Mouse (Mus musculus): ENCODE measurements around the gene Rab8b. TPM values are rescaled to one million over a fixed set of nuclear protein-coding genes. Genes with fewer than 3 reads are reported as not detected.

The Rab8b gene
- 28.8 and 30.4 TPM in 2 replicates for polyA plus RNA-seq (2015; fragmentation: Nextera tagmentation; extraction: Ambion mirVana)

- Histone ChIP-seq H3K4me3 (ENCODE audit: low read length) (peak within 1 kb of the TSS; percentile 90), H3K27me3 (ENCODE audit: control insufficient read depth, insufficient read depth, low read depth, low read length) (no peaks in the 10 kb centered on the region), H3K9me3 (ENCODE audit: control insufficient read depth, low read length) (no peaks in the 10 kb centered on the region), H3K4me1 (replicated peaks; ENCODE audit: control insufficient read depth, insufficient read depth, low read length) (peaks cover 21% of the 10 kb centered on the region), H3K36me3 (ENCODE audit: control insufficient read depth, insufficient read depth, low read length) (no peaks in the 10 kb centered on the region), H3K27ac (ENCODE audit: low read length) (peak within 1 kb of the TSS; percentile 92), H3K4me2 (ENCODE audit: low read depth, low read length) (peak within 1 kb of the TSS; percentile 88), H3K9ac (ENCODE audit: low read length) (peak within 1 kb of the TSS; percentile 90)
- peak; percentile 99 for ATAC-seq (ENCODE audit: low read depth)
- under 1% methylated on average over 49 of the region's 49 CpGs for WGBS
These were observed at the start of gene Rab8b for GRCm38 (mm10) chr9:66919382-66919971. Gene Rab8b (minus strand): TSS chr9:66919687.

DNA sequence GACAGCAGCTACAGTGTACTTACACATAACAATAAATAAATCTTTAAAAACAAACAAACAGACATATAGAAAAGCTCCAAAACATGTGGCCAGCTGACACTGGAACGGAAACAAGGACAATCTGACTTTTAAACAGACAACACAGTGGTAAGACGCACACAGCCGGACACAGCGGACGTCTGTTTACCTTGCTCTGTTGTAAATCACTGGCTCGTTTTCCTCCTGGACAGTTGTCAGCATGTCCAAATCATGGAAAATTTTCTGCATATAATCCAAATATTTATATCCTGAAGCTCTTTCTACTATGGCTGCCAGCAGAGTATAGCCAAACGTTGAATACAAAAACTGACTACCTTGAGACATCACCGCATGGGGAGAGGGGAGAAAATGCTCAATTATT is 48.0 kb upstream of the Rab8b start:
- Histone ChIP-seq H3K4me3 (ENCODE audit: low read length) (no peak overlapping the region), H3K27ac (ENCODE audit: low read length) (no peak overlapping the region)
- 58% methylated on average over 8 of the region's 8 CpGs for WGBS

DNA sequence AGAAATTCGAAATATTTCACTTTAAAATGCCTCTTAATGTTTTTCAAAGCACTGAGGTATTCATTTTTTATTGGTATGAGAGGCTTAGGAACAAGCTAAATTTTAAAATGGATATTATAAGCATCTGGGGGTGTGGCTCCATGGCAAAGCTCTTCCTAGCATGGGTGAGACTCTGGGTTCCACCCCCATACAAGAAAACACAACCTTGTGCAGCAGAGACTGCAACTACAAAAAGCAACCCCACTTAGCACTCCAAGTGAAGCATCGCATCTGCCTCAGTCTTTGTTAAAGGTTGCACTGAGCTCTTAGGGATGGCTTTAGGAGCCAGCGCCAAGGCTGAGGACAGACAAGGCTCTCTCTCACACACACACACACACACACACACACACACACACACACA is 42.0 kb upstream of the Rab8b start:
- no peak overlapping the region for H3K9ac ChIP-seq (ENCODE audit: low read length)
- H3K4me2 ChIP-seq (ENCODE audit: low read depth, low read length), result no peak overlapping the region
- H3K4me1 ChIP-seq (replicated peaks; ENCODE audit: control insufficient read depth, insufficient read depth, low read length), result no peaks in the 10 kb centered on the region
- no peak for ATAC-seq (ENCODE audit: low read depth)
- H3K27ac ChIP-seq (ENCODE audit: low read length), result no peak overlapping the region
- H3K27me3 ChIP-seq (ENCODE audit: control insufficient read depth, insufficient read depth, low read depth, low read length), result no peaks in the 10 kb centered on the region
- no peak overlapping the region for H3K4me3 ChIP-seq (ENCODE audit: low read length)
- H3K36me3 ChIP-seq (ENCODE audit: control insufficient read depth, insufficient read depth, low read length), result no peaks in the 10 kb centered on the region
- H3K9me3 ChIP-seq (ENCODE audit: control insufficient read depth, low read length), result no peaks in the 10 kb centered on the region
- 62% methylated on average over 3 of the region's 3 CpGs for WGBS

More for the DNA sequence above, 48.0 kb upstream of the Rab8b start:
- Histone ChIP-seq H3K9me3 (ENCODE audit: control insufficient read depth, low read length) (no peaks in the 10 kb centered on the region), H3K4me2 (ENCODE audit: low read depth, low read length) (no peak overlapping the region), H3K36me3 (ENCODE audit: control insufficient read depth, insufficient read depth, low read length) (peaks cover 11% of the 10 kb centered on the region), H3K4me1 (replicated peaks; ENCODE audit: control insufficient read depth, insufficient read depth, low read length) (no peaks in the 10 kb centered on the region), H3K27me3 (ENCODE audit: control insufficient read depth, insufficient read depth, low read depth, low read length) (no peaks in the 10 kb centered on the region), H3K9ac (ENCODE audit: low read length) (no peak overlapping the region)
- ATAC-seq (ENCODE audit: low read depth), result no peak; the same call in 1 of the 2 replicates

GRCm38 (mm10) chr9:66957451-66957850 is 38.0 kb upstream of the Rab8b start:
- no peak overlapping the region for H3K4me2 ChIP-seq (ENCODE audit: low read depth, low read length)
- H3K27ac ChIP-seq (ENCODE audit: low read length), result no peak overlapping the region
- H3K9ac ChIP-seq (ENCODE audit: low read length), result no peak overlapping the region
- no peak for ATAC-seq (ENCODE audit: low read depth)
- no peaks in the 10 kb centered on the region for H3K36me3 ChIP-seq (ENCODE audit: control insufficient read depth, insufficient read depth, low read length)
- WGBS, result 90% methylated on average over 3 of the region's 3 CpGs
- no peaks in the 10 kb centered on the region for H3K9me3 ChIP-seq (ENCODE audit: control insufficient read depth, low read length)
- no peaks in the 10 kb centered on the region for H3K4me1 ChIP-seq (replicated peaks; ENCODE audit: control insufficient read depth, insufficient read depth, low read length)
- no peak overlapping the region for H3K4me3 ChIP-seq (ENCODE audit: low read length)
- no peaks in the 10 kb centered on the region for H3K27me3 ChIP-seq (ENCODE audit: control insufficient read depth, insufficient read depth, low read depth, low read length)

GRCm38 (mm10) chr9:66952886-66953285 is 33.4 kb upstream of the Rab8b start:
- Histone ChIP-seq H3K4me2 (ENCODE audit: low read depth, low read length) (no peak overlapping the region), H3K36me3 (ENCODE audit: control insufficient read depth, insufficient read depth, low read length) (peaks cover 3% of the 10 kb centered on the region), H3K27me3 (ENCODE audit: control insufficient read depth, insufficient read depth, low read depth, low read length) (no peaks in the 10 kb centered on the region), H3K27ac (ENCODE audit: low read length) (no peak overlapping the region), H3K9ac (ENCODE audit: low read length) (no peak overlapping the region), H3K4me3 (ENCODE audit: low read length) (no peak overlapping the region), H3K4me1 (replicated peaks; ENCODE audit: control insufficient read depth, insufficient read depth, low read length) (no peaks in the 10 kb centered on the region), H3K9me3 (ENCODE audit: control insufficient read depth, low read length) (no peaks in the 10 kb centered on the region)
- WGBS, result 63% methylated on average over 2 of the region's 2 CpGs
- ATAC-seq (ENCODE audit: low read depth), result no peak

- H3K27me3 ChIP-seq (ENCODE audit: control insufficient read depth, insufficient read depth, low read depth, low read length), result no peaks in the 10 kb centered on the region
- H3K4me2 ChIP-seq (ENCODE audit: low read depth, low read length), result no peak overlapping the region
- ATAC-seq (ENCODE audit: low read depth), result no peak
- peaks cover 3% of the 10 kb centered on the region for H3K36me3 ChIP-seq (ENCODE audit: control insufficient read depth, insufficient read depth, low read length)
- no peak overlapping the region for H3K9ac ChIP-seq (ENCODE audit: low read length)
- no peak overlapping the region for H3K4me3 ChIP-seq (ENCODE audit: low read length)
- H3K4me1 ChIP-seq (replicated peaks; ENCODE audit: control insufficient read depth, insufficient read depth, low read length), result no peaks in the 10 kb centered on the region
- WGBS, result 73% methylated on average over 8 of the region's 8 CpGs
- H3K27ac ChIP-seq (ENCODE audit: low read length), result no peak overlapping the region
- no peaks in the 10 kb centered on the region for H3K9me3 ChIP-seq (ENCODE audit: control insufficient read depth, low read length)
These were observed 32.8 kb upstream of the Rab8b start for GRCm38 (mm10) chr9:66952321-66952720.

DNA sequence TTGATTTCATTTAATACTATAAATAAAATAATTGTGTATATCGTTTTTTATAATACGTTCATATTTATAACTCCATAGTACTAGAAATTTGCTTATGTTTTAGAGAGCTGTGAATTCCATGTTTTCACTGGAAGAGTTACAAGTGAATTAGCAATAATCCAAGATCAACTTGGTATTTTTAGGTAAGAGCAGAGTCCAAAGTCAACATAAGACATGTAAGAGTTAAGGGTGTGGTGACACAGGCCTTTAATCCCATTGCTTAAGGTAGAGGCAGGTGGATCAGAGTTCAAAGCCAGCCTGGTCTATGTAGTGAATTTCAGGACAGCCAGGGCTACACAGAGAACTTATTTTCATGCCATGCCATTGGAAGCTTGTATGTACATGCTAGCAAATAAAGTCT is 29.0 kb upstream of the Rab8b start:
- peaks cover 6% of the 10 kb centered on the region; the same call in 1 of the 2 replicates for H3K4me1 ChIP-seq (replicated peaks; ENCODE audit: control insufficient read depth, insufficient read depth, low read length)
- H3K4me3 ChIP-seq (ENCODE audit: low read length), result no peak overlapping the region
- no peak overlapping the region for H3K9ac ChIP-seq (ENCODE audit: low read length)
- H3K4me2 ChIP-seq (ENCODE audit: low read depth, low read length), result no peak overlapping the region
- H3K9me3 ChIP-seq (ENCODE audit: control insufficient read depth, low read length), result no peaks in the 10 kb centered on the region
- no peak for ATAC-seq (ENCODE audit: low read depth)
- 96% methylated on average over 2 of the region's 2 CpGs for WGBS
- no peak overlapping the region for H3K27ac ChIP-seq (ENCODE audit: low read length)
- H3K27me3 ChIP-seq (ENCODE audit: control insufficient read depth, insufficient read depth, low read depth, low read length), result no peaks in the 10 kb centered on the region
- H3K36me3 ChIP-seq (ENCODE audit: control insufficient read depth, insufficient read depth, low read length), result peaks cover 3% of the 10 kb centered on the region

DNA sequence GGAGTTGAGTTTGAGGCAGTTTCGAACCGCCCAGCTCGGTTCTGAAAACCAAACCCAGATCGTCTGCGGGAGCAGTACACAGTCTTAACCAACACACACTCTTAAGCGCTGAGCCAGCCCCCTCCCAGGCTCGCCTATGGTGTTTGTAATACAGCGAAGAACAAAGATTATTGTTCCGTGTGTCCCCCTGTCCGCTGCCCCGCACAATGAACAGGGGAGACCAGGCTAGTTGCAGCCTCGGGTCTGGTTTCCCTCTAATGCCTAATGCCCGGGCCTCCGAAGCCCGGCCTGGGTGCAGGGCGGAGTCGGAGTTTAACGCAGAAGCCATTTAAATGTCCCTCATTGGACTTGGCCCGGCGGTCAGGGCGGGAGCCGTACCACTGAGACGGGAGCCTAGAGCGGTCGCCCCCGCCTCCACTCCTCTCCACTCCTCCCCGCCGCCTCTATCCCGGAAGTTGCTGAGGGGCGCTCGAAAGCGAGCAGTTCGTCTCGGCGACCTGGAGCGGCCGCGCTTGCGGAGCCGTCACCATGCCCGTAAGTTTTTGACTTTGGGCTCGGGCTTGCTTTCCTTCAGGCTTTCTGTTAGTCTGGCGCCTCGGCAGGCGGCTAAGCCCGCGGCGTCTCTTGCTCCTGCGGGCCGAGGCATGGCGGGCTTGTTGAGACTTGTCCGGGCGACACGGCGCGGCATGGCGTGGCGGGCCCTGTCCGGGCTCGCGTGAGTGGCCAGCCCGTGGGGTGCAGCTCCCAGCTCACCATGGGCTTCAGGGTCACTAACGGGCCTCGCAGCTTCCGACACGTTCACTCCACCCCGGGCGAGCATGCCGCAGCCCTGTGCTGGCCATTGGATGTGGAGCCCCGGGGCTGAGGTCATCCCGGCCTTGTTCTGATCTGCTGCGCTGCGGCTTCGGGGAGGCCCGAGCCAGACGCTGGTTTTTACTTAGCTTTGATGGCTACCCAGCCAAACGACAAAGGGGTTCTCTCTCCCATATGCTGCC is 26.5 kb upstream of the Rab8b start, which contains the start of gene Rps27l:
Rps27l (plus strand) TSS at position 440 of the 995 bp plus-strand sequence.
- H3K4me3 ChIP-seq (ENCODE audit: low read length), result peak within 1 kb of the TSS; percentile 95
- no peaks in the 10 kb centered on the region for H3K27me3 ChIP-seq (ENCODE audit: control insufficient read depth, insufficient read depth, low read depth, low read length)
- H3K4me1 ChIP-seq (replicated peaks; ENCODE audit: control insufficient read depth, insufficient read depth, low read length), result peaks cover 6% of the 10 kb centered on the region; the same call in 1 of the 2 replicates
- H3K36me3 ChIP-seq (ENCODE audit: control insufficient read depth, insufficient read depth, low read length), result peaks cover 3% of the 10 kb centered on the region
- H3K9ac ChIP-seq (ENCODE audit: low read length), result peak within 1 kb of the TSS; percentile 96
- peak within 1 kb of the TSS; percentile 90 for H3K4me2 ChIP-seq (ENCODE audit: low read depth, low read length)
- H3K9me3 ChIP-seq (ENCODE audit: control insufficient read depth, low read length), result no peaks in the 10 kb centered on the region
- ATAC-seq (ENCODE audit: low read depth), result peak; percentile 99
- under 1% methylated on average over 77 of the region's 77 CpGs for WGBS
- peak within 1 kb of the TSS; percentile 98 for H3K27ac ChIP-seq (ENCODE audit: low read length)

DNA sequence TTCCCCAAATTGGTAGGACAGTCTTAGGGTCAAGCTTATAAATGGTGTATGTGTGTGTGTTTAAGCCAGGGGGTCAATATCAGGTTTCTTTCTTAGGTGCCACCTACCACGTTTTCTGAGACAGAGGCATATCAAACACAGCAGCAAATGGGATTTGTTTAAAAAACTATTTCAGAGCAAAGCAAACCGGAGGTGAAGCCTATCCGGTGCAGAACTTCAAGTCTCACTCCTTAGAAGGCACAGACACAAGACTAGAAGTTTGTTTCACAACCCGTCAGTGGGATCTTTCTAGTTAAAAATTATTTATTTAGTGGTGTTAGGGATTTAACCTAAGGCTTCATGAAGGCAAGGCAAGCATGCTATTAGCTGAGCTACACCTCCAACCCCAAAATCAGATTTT is 25.7 kb upstream of the Rab8b start:
- H3K4me1 ChIP-seq (replicated peaks; ENCODE audit: control insufficient read depth, insufficient read depth, low read length), result peaks cover 6% of the 10 kb centered on the region; the same call in 1 of the 2 replicates
- H3K4me3 ChIP-seq (ENCODE audit: low read length), result peak overlapping the region; percentile 95
- H3K27ac ChIP-seq (ENCODE audit: low read length), result peak overlapping the region; percentile 98
- peak overlapping the region; percentile 60 for H3K4me2 ChIP-seq (ENCODE audit: low read depth, low read length)
- H3K9me3 ChIP-seq (ENCODE audit: control insufficient read depth, low read length), result no peaks in the 10 kb centered on the region
- peaks cover 3% of the 10 kb centered on the region for H3K36me3 ChIP-seq (ENCODE audit: control insufficient read depth, insufficient read depth, low read length)
- peak overlapping the region; percentile 96 for H3K9ac ChIP-seq (ENCODE audit: low read length)
- no peak for ATAC-seq (ENCODE audit: low read depth)
- 6% methylated on average over 4 of the region's 4 CpGs for WGBS
- no peaks in the 10 kb centered on the region for H3K27me3 ChIP-seq (ENCODE audit: control insufficient read depth, insufficient read depth, low read depth, low read length)

All from lung, embryonic 16.5 days (tissue).